Mouse (Mus musculus): ENCODE data around the gene Slc23a2. TPM values are rescaled to one million over a fixed set of nuclear protein-coding genes. Genes with fewer than 3 reads are reported as not detected.

Slc23a2 gene
- polyA plus RNA-seq, 1 experiment from 2014 or later: 3.7 TPM

- Histone ChIP-seq H3K4me3 (replicated peaks) (peak overlapping the region; percentile 60), H3K27me3 (peaks cover 58% of the 10 kb centered on the region), H3K4me2 (peak overlapping the region; percentile 85), H3K4me1 (replicated peaks) (peaks cover 55% of the 10 kb centered on the region), H3K27ac (replicated peaks) (no peak overlapping the region), H3K9me3 (replicated peaks) (no peaks in the 10 kb centered on the region), H3K36me3 (replicated peaks) (no peaks in the 10 kb centered on the region), H3K9ac (no peak overlapping the region)
- no peak for ATAC-seq (ENCODE audit: insufficient read depth)
- 37% methylated on average over 23 of the region's 23 CpGs for WGBS (ENCODE audit: insufficient replicate concordance)
These were observed 114.2 kb downstream of the Slc23a2 start for GRCm38 (mm10) chr2:132030418-132031363.

GRCm38 (mm10) chr2:132029646-132030417, 115.1 kb downstream of the Slc23a2 start, which contains the start of gene Rassf2:
TSS of gene Rassf2 (minus strand) at chr2:132030258.
- Histone ChIP-seq H3K36me3 (replicated peaks) (no peaks in the 10 kb centered on the region), H3K4me1 (replicated peaks) (peaks cover 46% of the 10 kb centered on the region), H3K9ac (peak within 1 kb of the TSS; percentile 45), H3K27ac (replicated peaks) (peak within 1 kb of the TSS; percentile 54; the same call in 1 of the 2 replicates), H3K9me3 (replicated peaks) (no peaks in the 10 kb centered on the region), H3K4me3 (replicated peaks) (peak within 1 kb of the TSS; percentile 60), H3K4me2 (peak within 1 kb of the TSS; percentile 85), H3K27me3 (peaks cover 58% of the 10 kb centered on the region)
- WGBS (ENCODE audit: insufficient replicate concordance): under 1% methylated on average over 46 of the region's 48 CpGs
- peak; percentile 82 for ATAC-seq (ENCODE audit: insufficient read depth)

- under 1% methylated on average over 36 of the region's 36 CpGs for WGBS (ENCODE audit: insufficient replicate concordance)
- peak; percentile 47 for ATAC-seq (ENCODE audit: insufficient read depth)
- Histone ChIP-seq H3K36me3 (replicated peaks) (no peaks in the 10 kb centered on the region), H3K9ac (peak overlapping the region; percentile 45), H3K4me3 (replicated peaks) (peak overlapping the region; percentile 60), H3K4me2 (peak overlapping the region; percentile 85), H3K27me3 (peaks cover 58% of the 10 kb centered on the region), H3K4me1 (replicated peaks) (peaks cover 39% of the 10 kb centered on the region), H3K27ac (replicated peaks) (peak overlapping the region; percentile 54; the same call in 1 of the 2 replicates), H3K9me3 (replicated peaks) (no peaks in the 10 kb centered on the region)
These were observed 115.9 kb downstream of the Slc23a2 start for GRCm38 (mm10) chr2:132028894-132029605.

- Histone ChIP-seq H3K4me2 (peak overlapping the region; percentile 85), H3K9ac (no peak overlapping the region), H3K27me3 (peaks cover 58% of the 10 kb centered on the region), H3K4me3 (replicated peaks) (peak overlapping the region; percentile 60), H3K27ac (replicated peaks) (no peak overlapping the region), H3K9me3 (replicated peaks) (no peaks in the 10 kb centered on the region), H3K4me1 (replicated peaks) (peaks cover 30% of the 10 kb centered on the region), H3K36me3 (replicated peaks) (no peaks in the 10 kb centered on the region)
- WGBS (ENCODE audit: insufficient replicate concordance): 35% methylated on average over 5 of the region's 5 CpGs
- no peak for ATAC-seq (ENCODE audit: insufficient read depth)
These were observed 116.8 kb downstream of the Slc23a2 start for GRCm38 (mm10) chr2:132028107-132028506.

GRCm38 (mm10) chr2:132027366-132027765, 117.5 kb downstream of the Slc23a2 start:
- H3K4me3 ChIP-seq (replicated peaks): no peak overlapping the region
- H3K4me2 ChIP-seq: no peak overlapping the region; the same call in 1 of the 2 replicates
- 30% methylated on average over 5 of the region's 5 CpGs for WGBS (ENCODE audit: insufficient replicate concordance)
- H3K27me3 ChIP-seq: peaks cover 58% of the 10 kb centered on the region
- no peak overlapping the region for H3K9ac ChIP-seq
- H3K9me3 ChIP-seq (replicated peaks): no peaks in the 10 kb centered on the region
- ATAC-seq (ENCODE audit: insufficient read depth): no peak
- no peak overlapping the region for H3K27ac ChIP-seq (replicated peaks)
- no peaks in the 10 kb centered on the region for H3K36me3 ChIP-seq (replicated peaks)
- H3K4me1 ChIP-seq (replicated peaks): peaks cover 32% of the 10 kb centered on the region

- 49% methylated on average over 4 of the region's 4 CpGs for WGBS (ENCODE audit: insufficient replicate concordance)
These were observed 120.9 kb downstream of the Slc23a2 start for GRCm38 (mm10) chr2:132024028-132024427.

GRCm38 (mm10) chr2:132022621-132023020, 122.3 kb downstream of the Slc23a2 start:
- Histone ChIP-seq H3K27me3 (peaks cover 19% of the 10 kb centered on the region), H3K36me3 (replicated peaks) (no peaks in the 10 kb centered on the region), H3K4me2 (no peak overlapping the region), H3K27ac (replicated peaks) (0 out of 2 replicates have a peak overlapping the region, but pooled peaks have one; percentile 0), H3K9ac (no peak overlapping the region), H3K4me3 (replicated peaks) (no peak overlapping the region), H3K4me1 (replicated peaks) (peaks cover 18% of the 10 kb centered on the region), H3K9me3 (replicated peaks) (no peaks in the 10 kb centered on the region)
- 28% methylated on average over 8 of the region's 8 CpGs for WGBS (ENCODE audit: insufficient replicate concordance)
- ATAC-seq (ENCODE audit: insufficient read depth): no peak

More at GRCm38 (mm10) chr2:132024028-132024427, 120.9 kb downstream of the Slc23a2 start:
- Histone ChIP-seq H3K4me3 (replicated peaks) (no peak overlapping the region), H3K9me3 (replicated peaks) (no peaks in the 10 kb centered on the region), H3K27ac (replicated peaks) (no peak overlapping the region), H3K4me2 (no peak overlapping the region), H3K9ac (no peak overlapping the region), H3K36me3 (replicated peaks) (no peaks in the 10 kb centered on the region), H3K4me1 (replicated peaks) (peaks cover 21% of the 10 kb centered on the region), H3K27me3 (peaks cover 30% of the 10 kb centered on the region)
- no peak for ATAC-seq (ENCODE audit: insufficient read depth)

GRCm38 (mm10) chr2:132021616-132022015, 123.3 kb downstream of the Slc23a2 start:
- Histone ChIP-seq H3K9me3 (replicated peaks) (no peaks in the 10 kb centered on the region), H3K27me3 (peaks cover 9% of the 10 kb centered on the region), H3K36me3 (replicated peaks) (no peaks in the 10 kb centered on the region), H3K4me1 (replicated peaks) (peaks cover 21% of the 10 kb centered on the region), H3K4me2 (no peak overlapping the region), H3K9ac (no peak overlapping the region), H3K4me3 (replicated peaks) (no peak overlapping the region), H3K27ac (replicated peaks) (no peak overlapping the region; the same call in 1 of the 2 replicates)
- no peak for ATAC-seq (ENCODE audit: insufficient read depth)
- 55% methylated on average over 4 of the region's 4 CpGs for WGBS (ENCODE audit: insufficient replicate concordance)

GRCm38 (mm10) chr2:132020991-132021541, 123.8 kb downstream of the Slc23a2 start:
- H3K9ac ChIP-seq: no peak overlapping the region
- H3K27ac ChIP-seq (replicated peaks): peak overlapping the region; percentile 64
- 11% methylated on average over 5 of the region's 5 CpGs for WGBS (ENCODE audit: insufficient replicate concordance)
- peaks cover 21% of the 10 kb centered on the region for H3K4me1 ChIP-seq (replicated peaks)
- H3K9me3 ChIP-seq (replicated peaks): no peaks in the 10 kb centered on the region
- H3K27me3 ChIP-seq: peaks cover 3% of the 10 kb centered on the region; the same call in 1 of the 2 replicates
- peak; percentile 17; the same call in 1 of the 2 replicates for ATAC-seq (ENCODE audit: insufficient read depth)
- H3K36me3 ChIP-seq (replicated peaks): no peaks in the 10 kb centered on the region
- peak overlapping the region; percentile 9; the same call in 1 of the 2 replicates for H3K4me3 ChIP-seq (replicated peaks)
- H3K4me2 ChIP-seq: peak overlapping the region; percentile 32; the same call in 1 of the 2 replicates

- Histone ChIP-seq H3K4me2 (peak overlapping the region; percentile 32; the same call in 1 of the 2 replicates), H3K4me1 (replicated peaks) (peaks cover 21% of the 10 kb centered on the region), H3K27me3 (peaks cover 2% of the 10 kb centered on the region; the same call in 1 of the 2 replicates), H3K9ac (no peak overlapping the region), H3K27ac (replicated peaks) (peak overlapping the region; percentile 64), H3K9me3 (replicated peaks) (no peaks in the 10 kb centered on the region), H3K4me3 (replicated peaks) (peak overlapping the region; percentile 9; the same call in 1 of the 2 replicates), H3K36me3 (replicated peaks) (no peaks in the 10 kb centered on the region)
- 41% methylated on average over 7 of the region's 7 CpGs for WGBS (ENCODE audit: insufficient replicate concordance)
- ATAC-seq (ENCODE audit: insufficient read depth): no peak
These were observed 124.5 kb downstream of the Slc23a2 start for GRCm38 (mm10) chr2:132020420-132020819.
